Mouse (Mus musculus) frontal cortex, postnatal 36 days (tissue): ENCODE data around the gene Mrnip.

Experiments
- DNase-seq, 2 experiments: peaks; one replicate each; pipeline ENCODE4 v3.0.0; 2022; ENCODE audit warnings: low spot score in 2 of 2

Mrnip gene

GRCm38 (mm10) chr11:50159347-50159746, 14.9 kb upstream of the Mrnip start:
- DNase-seq: no peak

- peak in 1 of 2 experiments; percentile 45 for DNase-seq
These were observed 12.5 kb upstream of the Mrnip start for GRCm38 (mm10) chr11:50161578-50162304.

GRCm38 (mm10) chr11:50162338-50163050, 11.8 kb upstream of the Mrnip start:
- DNase-seq: no peak

- DNase-seq: no peak
These were observed 5.9 kb upstream of the Mrnip start for GRCm38 (mm10) chr11:50168352-50168751.

- peak; percentile 97 for DNase-seq
These were observed 515 bp downstream of the Mrnip start for GRCm38 (mm10) chr11:50174730-50175187.

- no peak for DNase-seq
These were observed 2.1 kb downstream of the Mrnip start for GRCm38 (mm10) chr11:50176351-50176750.

- peak; percentile 35 to 62 for DNase-seq
These were observed 2.9 kb downstream of the Mrnip start for GRCm38 (mm10) chr11:50177111-50177510.

- no peak for DNase-seq
These were observed 4.6 kb downstream of the Mrnip start for GRCm38 (mm10) chr11:50178532-50179488.

- DNase-seq: no peak
These were observed 6.4 kb downstream of the Mrnip start for GRCm38 (mm10) chr11:50180478-50181231.

GRCm38 (mm10) chr11:50182702-50183101, 8.5 kb downstream of the Mrnip start:
- DNase-seq: no peak

GRCm38 (mm10) chr11:50184788-50185187, 10.5 kb downstream of the Mrnip start:
- DNase-seq: no peak

GRCm38 (mm10) chr11:50188682-50189081, 14.4 kb downstream of the Mrnip start:
- no peak for DNase-seq

GRCm38 (mm10) chr11:50190362-50190761, 16.1 kb downstream of the Mrnip start:
- DNase-seq: no peak

GRCm38 (mm10) chr11:50192278-50192677, 18.0 kb downstream of the Mrnip start:
- DNase-seq: no peak

- no peak for DNase-seq
These were observed 19.8 kb downstream of the Mrnip start for GRCm38 (mm10) chr11:50194070-50194469.

- no peak for DNase-seq
These were observed 20.5 kb downstream of the Mrnip start for GRCm38 (mm10) chr11:50194793-50195192.

- DNase-seq: no peak
These were observed 23.3 kb downstream of the Mrnip start for GRCm38 (mm10) chr11:50197500-50197899.

- DNase-seq: no peak
These were observed 24.1 kb downstream of the Mrnip start for GRCm38 (mm10) chr11:50198219-50198846.

GRCm38 (mm10) chr11:50198916-50199315, 24.7 kb downstream of the Mrnip start:
- DNase-seq: no peak

- no peak for DNase-seq
These were observed 26.4 kb downstream of the Mrnip start for GRCm38 (mm10) chr11:50200613-50201012.

GRCm38 (mm10) chr11:50201590-50201989, 27.3 kb downstream of the Mrnip start:
- DNase-seq: no peak
